Mouse (Mus musculus) lung, postnatal 0 days (tissue): ENCODE results near the gene Gas2l2. TPM values are rescaled to one million over a fixed set of nuclear protein-coding genes. Genes with fewer than 3 reads are reported as not detected.

Experiments used
- ATAC-seq: fragments of 200-750 bp; cut with Nextera tagmentation; 2 replicates; pipeline ENCODE4 v1.8.0; 2017; ENCODE audit warnings: moderate library complexity
- DNase-seq: peaks from one replicate; pipeline ENCODE4 v3.0.0-alpha.2; 2016; ENCODE audit warnings: low spot score
- H3K27ac ChIP-seq: fragments of 300-500 bp; sonication (generic); 2 replicates; pipeline ENCODE4 v1.5.1; 2014; ENCODE audit warnings: antibody characterized with exemption, mild to moderate bottlenecking, low read length, mixed read lengths
- H3K27me3 ChIP-seq: fragments of 300-500 bp; sonication (generic); replicated peaks from 2 replicates; pipeline ENCODE4 v1.6.1; 2014; ENCODE audit warnings: low read length, mixed read lengths; ENCODE audit not compliant: insufficient read depth
- H3K36me3 ChIP-seq: fragments of 300-500 bp; sonication (generic); 2 replicates; pipeline ENCODE4 v1.6.1; 2014; ENCODE audit warnings: low read length, mixed read lengths; ENCODE audit not compliant: insufficient read depth
- H3K4me1 ChIP-seq: fragments of 300-500 bp; sonication (generic); 2 replicates; pipeline ENCODE4 v1.6.1; 2014; ENCODE audit warnings: antibody characterized with exemption, low read depth, low read length, mixed read lengths; ENCODE audit not compliant: insufficient read depth
- H3K4me2 ChIP-seq: fragments of 300-500 bp; sonication (generic); replicated peaks from 2 replicates; pipeline ENCODE4 v1.6.1; 2014; ENCODE audit warnings: low read depth, mild to moderate bottlenecking, low read length, moderate library complexity, mixed read lengths
- H3K4me3 ChIP-seq: fragments of 300-500 bp; sonication (generic); 2 replicates; pipeline ENCODE4 v1.5.1; 2014; ENCODE audit warnings: low read depth, low read length
- H3K9ac ChIP-seq: fragments of 300-500 bp; sonication (generic); replicated peaks from 2 replicates; pipeline ENCODE4 v1.6.1; 2014; ENCODE audit warnings: low read depth, mild to moderate bottlenecking
- H3K9me3 ChIP-seq: fragments of 300-500 bp; sonication (generic); 2 replicates; pipeline ENCODE4 v1.6.1; 2016; ENCODE audit warnings: low read length, mixed read lengths
- CTCF ChIP-seq: IDR thresholded peaks from 2 replicates; pipeline ENCODE4 v1.5.1; 2016; ENCODE audit warnings: antibody characterized with exemption, mild to moderate bottlenecking
- EP300 ChIP-seq: IDR thresholded peaks from 2 replicates; pipeline ENCODE4 v1.6.1; 2016; ENCODE audit warnings: antibody characterized with exemption, mild to moderate bottlenecking, control low read depth
- WGBS: fragments of 180-500 bp; shearing (Covaris S2); extraction: QIAGEN DNeasy Blood & Tissue Kit; methylation state at CpG from one replicate; pipeline ENCODE4 v1.1.7; 2014; 5-methylcytosine and 5-hydroxymethylcytosine counted together
- polyA plus RNA-seq: library from polyadenylated mRNA; unstranded; fragments of >200 nt; fragmentation: Nextera tagmentation; extraction: Ambion mirVana; gene quantifications from 2 replicates; pipeline ENCODE4 v1.2.1, GENCODE M21; 2015

The Gas2l2 gene
- polyA plus RNA-seq, 1 experiment from 2014 or later = 1.8 TPM

GRCm38 (mm10) chr11:83440081-83441064, 11.1 kb upstream of the Gas2l2 start:
- 0 out of 2 replicates have a peak overlapping the region, but pooled peaks have one; percentile 19 for H3K9ac ChIP-seq
- H3K27ac ChIP-seq = no peak overlapping the region
- under 1% methylated on average over 63 of the region's 75 CpGs for WGBS
- TF ChIP-seq CTCF (peak; percentile 99), EP300 (no peak)
- no peaks in the 10 kb centered on the region; the same call in 1 of the 2 replicates for H3K4me1 ChIP-seq
- H3K9me3 ChIP-seq = no peaks in the 10 kb centered on the region
- no peaks in the 10 kb centered on the region for H3K36me3 ChIP-seq
- peak overlapping the region; percentile 56 for H3K4me3 ChIP-seq
- DNase-seq (peak; percentile 94), ATAC-seq (peak; percentile 95)
- peaks cover 31% of the 10 kb centered on the region for H3K27me3 ChIP-seq
- peak overlapping the region; percentile 98 for H3K4me2 ChIP-seq

GRCm38 (mm10) chr11:83439426-83440060, 10.3 kb upstream of the Gas2l2 start:
- H3K27me3 ChIP-seq = peaks cover 28% of the 10 kb centered on the region
- no peaks in the 10 kb centered on the region for H3K9me3 ChIP-seq
- TF ChIP-seq CTCF (no peak), EP300 (no peak)
- ATAC-seq (no peak), DNase-seq (no peak)
- no peak overlapping the region for H3K9ac ChIP-seq
- H3K4me3 ChIP-seq = peak overlapping the region; percentile 56
- WGBS = 23% methylated on average over 11 of the region's 11 CpGs
- H3K4me2 ChIP-seq = peak overlapping the region; percentile 98
- no peak overlapping the region for H3K27ac ChIP-seq
- H3K4me1 ChIP-seq = no peaks in the 10 kb centered on the region; the same call in 1 of the 2 replicates
- H3K36me3 ChIP-seq = no peaks in the 10 kb centered on the region

DNA sequence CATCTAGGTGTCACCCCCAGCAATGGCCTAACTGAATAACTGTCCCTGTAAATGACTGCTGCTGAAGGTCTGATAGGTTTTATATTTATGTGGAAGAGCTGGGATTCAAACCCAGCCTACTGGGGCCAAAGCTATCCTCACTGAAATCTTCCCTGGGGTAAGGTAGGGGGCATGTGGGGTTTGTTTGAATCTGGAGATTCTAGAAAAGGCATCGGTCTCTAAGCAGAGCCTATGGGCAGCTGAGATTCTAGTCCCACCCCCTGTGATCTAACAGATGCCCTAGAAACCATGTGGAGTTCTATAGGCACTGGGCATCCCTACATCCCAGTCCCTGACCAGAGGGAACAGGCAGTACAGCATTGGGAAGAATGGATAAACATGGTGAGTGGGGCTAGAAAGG, 8.1 kb upstream of the Gas2l2 start, which contains the start of gene 1700020L24Rik:
1700020L24Rik (plus strand) TSS at position 301 of the 400 bp plus-strand sequence.
- TF ChIP-seq CTCF (no peak), EP300 (no peak)
- H3K4me2 ChIP-seq = no peak within 1 kb of the TSS
- H3K9ac ChIP-seq = no peak within 1 kb of the TSS
- no peak for DNase-seq
- H3K27ac ChIP-seq = no peak within 1 kb of the TSS
- WGBS = 76% methylated on average over 1 of the region's 1 CpGs
- H3K9me3 ChIP-seq = no peaks in the 10 kb centered on the region
- no peak within 1 kb of the TSS for H3K4me3 ChIP-seq
- ATAC-seq = no peak
- peaks cover 14% of the 10 kb centered on the region for H3K27me3 ChIP-seq
- no peaks in the 10 kb centered on the region for H3K36me3 ChIP-seq
- H3K4me1 ChIP-seq = no peaks in the 10 kb centered on the region

GRCm38 (mm10) chr11:83432533-83432932, 3.3 kb upstream of the Gas2l2 start:
- TF ChIP-seq CTCF (no peak), EP300 (no peak)
- Histone ChIP-seq H3K4me3 (no peak overlapping the region), H3K9ac (no peak overlapping the region), H3K4me1 (no peaks in the 10 kb centered on the region), H3K36me3 (no peaks in the 10 kb centered on the region), H3K27me3 (no peaks in the 10 kb centered on the region), H3K4me2 (no peak overlapping the region), H3K9me3 (no peaks in the 10 kb centered on the region), H3K27ac (no peak overlapping the region)
- 63% methylated on average over 2 of the region's 2 CpGs for WGBS
- no peak for ATAC-seq
- DNase-seq = no peak

GRCm38 (mm10) chr11:83426964-83427363, 2.3 kb downstream of the Gas2l2 start:
- H3K9me3 ChIP-seq = no peaks in the 10 kb centered on the region
- no peak overlapping the region for H3K9ac ChIP-seq
- DNase-seq (no peak), ATAC-seq (no peak)
- no peak overlapping the region for H3K27ac ChIP-seq
- no peaks in the 10 kb centered on the region for H3K36me3 ChIP-seq
- no peak overlapping the region for H3K4me3 ChIP-seq
- no peak overlapping the region for H3K4me2 ChIP-seq
- H3K27me3 ChIP-seq = no peaks in the 10 kb centered on the region
- 20% methylated on average over 17 of the region's 17 CpGs for WGBS
- no peaks in the 10 kb centered on the region for H3K4me1 ChIP-seq
- TF ChIP-seq EP300 (no peak), CTCF (no peak)

DNA sequence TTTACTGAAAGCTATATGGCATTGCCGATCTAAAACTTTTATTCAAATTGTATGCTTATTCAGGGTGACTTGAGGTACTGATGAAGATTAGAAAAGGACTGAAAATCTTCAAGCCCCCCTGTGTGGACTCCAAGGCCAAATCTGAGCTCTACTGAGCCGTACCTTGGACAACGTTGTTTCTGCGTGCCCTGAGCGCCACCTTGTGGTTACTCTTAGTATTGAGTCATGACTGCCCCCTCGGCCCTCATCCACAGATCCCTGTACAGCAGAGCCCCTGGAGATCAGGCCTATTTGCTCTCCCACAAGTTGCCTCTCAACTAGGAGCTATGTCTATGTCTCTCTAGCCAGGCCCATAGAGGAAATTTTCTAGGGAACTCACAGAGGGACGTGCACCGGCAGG, 4.6 kb downstream of the Gas2l2 start:
- Histone ChIP-seq H3K9ac (no peak overlapping the region), H3K4me2 (no peak overlapping the region), H3K4me3 (no peak overlapping the region), H3K4me1 (no peaks in the 10 kb centered on the region), H3K27ac (no peak overlapping the region), H3K36me3 (no peaks in the 10 kb centered on the region), H3K9me3 (no peaks in the 10 kb centered on the region), H3K27me3 (no peaks in the 10 kb centered on the region)
- DNase-seq (peak; percentile 61), ATAC-seq (peak; percentile 50; the same call in 1 of the 2 replicates)
- no peak for TF ChIP-seq EP300
- peak; percentile 96 for TF ChIP-seq CTCF
- WGBS = 6% methylated on average over 8 of the region's 8 CpGs
